1 mouse cellular context compared by ENCODE assay signal in the genomic region with DNA sequence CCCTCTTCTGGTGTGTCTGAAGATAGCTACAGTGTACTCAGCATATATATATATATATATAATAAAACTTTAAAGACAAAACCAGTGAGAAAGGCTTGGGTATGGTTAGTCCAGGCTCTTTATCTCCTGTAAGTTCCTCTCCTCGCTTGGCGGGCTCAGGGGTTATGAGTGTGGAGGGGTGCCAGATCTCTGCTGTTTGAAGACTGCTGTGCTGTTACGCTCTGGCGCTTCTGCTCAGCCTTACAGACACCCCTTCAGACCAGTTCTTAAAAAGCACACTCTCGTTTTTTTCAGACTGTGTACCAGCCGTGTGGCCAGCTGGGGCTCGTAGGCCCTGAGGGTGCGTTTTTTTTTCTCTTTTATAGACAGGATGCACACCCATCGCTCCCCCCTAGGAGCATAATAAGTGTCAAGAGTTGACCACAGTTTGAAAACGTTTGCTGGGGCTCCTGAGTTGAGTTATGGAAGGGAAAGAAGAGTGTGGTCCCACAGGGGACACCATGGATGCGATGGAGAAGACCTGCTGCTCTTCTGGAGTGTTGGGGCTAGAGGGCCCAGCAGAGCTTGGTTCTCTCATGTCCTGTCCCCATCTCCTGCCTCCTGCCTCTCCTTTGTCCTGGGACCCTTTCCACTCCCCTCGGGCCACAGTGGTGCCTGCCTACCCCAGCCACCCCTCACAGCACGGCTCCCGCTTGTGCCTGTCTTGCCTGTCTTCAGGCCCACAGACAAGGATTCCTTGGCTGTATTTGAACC.
TF ChIP-seq lines count a peak whose summit lies in the region.

No protein-coding gene starts in this region.

TF ChIP-seq in MEL, 35 proteins besides CTCF, POLR2A, EP300 and RAD21 (continued from another document):
- TF ChIP-seq TCF12 (IDR thresholded peaks at IDR 0.05; ENCODE audit: low read depth, low read length) = peak; percentile 74
- TF ChIP-seq ZMIZ1 (IDR thresholded peaks at IDR 0.05; ENCODE audit: low read depth, low read length) = no peak
- TF ChIP-seq MXI1 (IDR thresholded peaks at IDR 0.05; ENCODE audit: low read depth, low read length) = no peak
- peak; percentile 93 for TF ChIP-seq ZNF384 (IDR thresholded peaks at IDR 0.05; ENCODE audit: low read depth, low read length)
- no peak for TF ChIP-seq JUND (IDR thresholded peaks at IDR 0.05; ENCODE audit: low read depth, low read length)
- TF ChIP-seq MYC (IDR thresholded peaks at IDR 0.05; ENCODE audit: low read depth, low read length) = no peak
- TF ChIP-seq ZC3H11A (IDR thresholded peaks at IDR 0.05; ENCODE audit: low read depth, low read length) = no peak
- no peak; the same call in 1 of the 2 replicates for TF ChIP-seq RCOR1 (IDR thresholded peaks at IDR 0.05; ENCODE audit: low read depth, low read length)
- peak; percentile 94 for TF ChIP-seq E2F4 (IDR thresholded peaks at IDR 0.05; ENCODE audit: borderline replicate concordance, low read depth, low read length)
- TF ChIP-seq POLR2AphosphoS5 (IDR thresholded peaks at IDR 0.05; ENCODE audit: borderline replicate concordance, low read depth, low read length) = peak; percentile 60; the same call in 1 of the 2 replicates
- no peak for TF ChIP-seq ZKSCAN1 (IDR thresholded peaks at IDR 0.05; ENCODE audit: low read depth, low read length)
- TF ChIP-seq NRF1 (IDR thresholded peaks at IDR 0.05; ENCODE audit: insufficient read depth, low read depth, low read length, poor library complexity, severe bottlenecking) = no peak
- TF ChIP-seq KAT2A (conservative IDR thresholded peaks at IDR 0.05; ENCODE audit: low read depth, low read length) = no peak
- peak; percentile 60; the same call in 1 of the 2 replicates for TF ChIP-seq GATA1 (IDR thresholded peaks at IDR 0.05; ENCODE audit: low read depth, low read length)
- no peak for TF ChIP-seq SMC3 (IDR thresholded peaks at IDR 0.05; ENCODE audit: low read depth, low read length)
- no peak for TF ChIP-seq USF1 (IDR thresholded peaks at IDR 0.05; ENCODE audit: low read depth, low read length)
- peak; percentile 28 for TF ChIP-seq POLR2AphosphoS2 (IDR thresholded peaks at IDR 0.05; ENCODE audit: low read length)
- TF ChIP-seq MYB (IDR thresholded peaks at IDR 0.05; ENCODE audit: low read depth, low read length) = no peak
- TF ChIP-seq ELF1 (IDR thresholded peaks at IDR 0.05; ENCODE audit: low read depth, low read length) = no peak
- peak; percentile 54; the same call in 1 of the 2 replicates for TF ChIP-seq NELFE (IDR thresholded peaks at IDR 0.05; ENCODE audit: low read depth, low read length)
